Mouse (Mus musculus) CD4-positive helper T cell, adult 2 months (primary cell): ENCODE measurements around the gene Wars2.

Experiments
- DNase-seq: peaks from one replicate; pipeline ENCODE4 v3.0.0-alpha.2; 2012; ENCODE audit warnings: low read depth, missing footprints, low spot score

The Wars2 gene

GRCm38 (mm10) chr3:99140940-99141854 lies at the start of gene Wars2:
TSS of gene Wars2 (plus strand) at chr3:99141068.
- peak; percentile 95 for DNase-seq

DNA sequence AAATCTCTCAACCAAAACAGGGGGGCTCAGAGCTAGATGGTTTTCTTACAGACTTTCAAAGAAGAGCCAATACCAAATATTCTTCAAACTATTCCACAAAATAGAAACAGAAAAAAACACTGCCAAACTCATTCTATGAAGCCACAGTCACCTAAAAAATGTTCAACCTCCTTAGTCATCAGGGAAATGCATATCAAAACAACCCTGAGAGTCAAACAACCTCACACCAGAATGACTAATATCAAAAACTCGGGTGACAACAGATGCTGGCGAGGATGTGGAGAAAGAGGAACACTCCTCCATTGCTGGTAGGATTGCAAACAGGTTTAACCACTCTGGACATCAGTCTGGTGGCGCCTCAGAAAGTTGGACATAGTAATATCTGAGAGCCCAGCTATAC lies 44.1 kb upstream of the Wars2 start:
- no peak for DNase-seq

- no peak for DNase-seq
These were observed 30.3 kb upstream of the Wars2 start for GRCm38 (mm10) chr3:99110353-99111213.

DNA sequence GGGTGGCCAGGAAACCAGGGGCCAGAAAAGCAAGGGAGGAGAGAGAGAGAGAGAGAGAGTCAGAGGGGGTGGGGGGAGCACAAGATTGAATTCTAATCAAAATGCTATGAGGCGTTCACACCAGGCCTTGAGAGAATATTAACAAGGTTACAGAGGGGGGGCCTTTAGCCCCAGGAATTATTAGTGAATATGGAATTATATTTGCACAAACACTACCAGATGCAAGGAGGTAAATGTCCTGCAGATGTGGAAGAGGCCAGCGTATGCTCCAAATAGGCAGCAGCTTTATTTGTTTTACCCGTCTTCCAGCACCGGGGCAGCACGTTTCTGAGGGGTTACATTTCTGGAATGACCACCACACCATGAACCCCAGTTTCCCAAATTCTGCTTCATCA lies 29.7 kb upstream of the Wars2 start:
- DNase-seq: no peak

DNA sequence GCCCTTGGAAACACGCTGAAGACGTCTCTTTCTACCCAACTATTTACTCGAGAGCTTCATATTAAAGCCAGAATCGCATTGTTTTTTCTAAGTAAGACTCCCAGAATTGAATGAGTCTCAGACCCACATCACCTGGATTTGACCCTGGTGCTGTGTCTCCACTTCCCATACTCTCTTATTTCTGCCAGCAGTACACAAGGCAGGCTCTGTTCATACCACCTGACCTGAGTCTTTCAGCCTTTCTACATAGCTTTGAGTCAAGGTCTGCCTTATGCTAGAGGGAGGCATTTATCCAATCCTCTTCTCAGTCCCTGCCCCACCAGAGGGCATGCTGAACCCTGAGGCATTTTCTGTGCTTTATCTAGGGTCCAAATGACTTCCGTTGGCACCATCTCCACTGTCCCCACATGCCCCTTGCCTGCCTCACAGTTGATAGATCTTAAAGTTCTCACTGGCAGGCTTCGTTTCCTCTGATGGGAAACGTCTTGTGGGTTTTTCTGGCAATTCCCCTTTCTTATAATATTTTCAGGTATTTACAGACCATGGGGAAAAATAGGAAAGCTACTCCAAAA lies 27.5 kb upstream of the Wars2 start:
- no peak for DNase-seq

GRCm38 (mm10) chr3:99120942-99121341 lies 19.9 kb upstream of the Wars2 start:
- DNase-seq: no peak

DNA sequence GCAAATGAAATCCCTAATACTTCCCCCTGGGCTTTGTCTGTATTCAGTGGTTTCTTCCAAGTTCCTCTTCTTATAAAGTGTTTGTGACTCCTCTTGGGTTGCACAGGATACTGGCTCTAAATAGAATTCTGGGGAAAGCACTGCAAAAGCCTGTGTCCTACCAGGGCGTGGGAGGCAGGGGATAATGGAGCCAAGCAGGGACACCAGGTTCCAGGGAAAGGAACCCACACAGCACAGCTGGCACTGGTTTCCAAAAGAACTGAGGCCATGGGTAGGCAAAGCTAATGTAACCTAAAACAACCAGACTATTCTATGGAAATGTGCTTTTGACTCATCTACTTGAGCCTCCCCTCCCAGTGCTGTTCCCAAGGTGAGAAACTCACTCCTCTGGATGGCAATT lies 10.3 kb upstream of the Wars2 start:
- DNase-seq: no peak

GRCm38 (mm10) chr3:99131973-99132372 lies 8.9 kb upstream of the Wars2 start:
- no peak for DNase-seq

DNA sequence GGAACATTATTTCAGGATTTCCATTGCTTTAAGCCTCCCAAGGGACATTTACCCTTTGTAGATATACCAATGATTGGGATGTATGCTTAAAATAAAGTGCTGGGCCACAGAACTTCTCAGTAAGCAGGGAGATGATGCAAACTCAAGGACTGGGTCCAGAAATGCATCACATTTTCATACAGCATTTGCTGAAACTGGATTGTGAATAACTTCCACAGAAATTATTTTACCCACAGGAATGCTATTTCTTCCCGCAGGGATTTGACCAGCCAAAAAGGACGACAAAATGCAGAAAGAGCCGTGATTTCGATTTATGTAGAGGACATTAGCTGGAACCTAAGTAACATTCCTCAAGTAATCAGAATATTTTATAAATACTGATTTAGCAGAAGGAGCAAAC lies 7.0 kb upstream of the Wars2 start:
- no peak for DNase-seq

- DNase-seq: no peak
These were observed 7.0 kb downstream of the Wars2 start for GRCm38 (mm10) chr3:99147886-99148285.

GRCm38 (mm10) chr3:99149035-99149434 lies 8.2 kb downstream of the Wars2 start:
- no peak for DNase-seq

DNA sequence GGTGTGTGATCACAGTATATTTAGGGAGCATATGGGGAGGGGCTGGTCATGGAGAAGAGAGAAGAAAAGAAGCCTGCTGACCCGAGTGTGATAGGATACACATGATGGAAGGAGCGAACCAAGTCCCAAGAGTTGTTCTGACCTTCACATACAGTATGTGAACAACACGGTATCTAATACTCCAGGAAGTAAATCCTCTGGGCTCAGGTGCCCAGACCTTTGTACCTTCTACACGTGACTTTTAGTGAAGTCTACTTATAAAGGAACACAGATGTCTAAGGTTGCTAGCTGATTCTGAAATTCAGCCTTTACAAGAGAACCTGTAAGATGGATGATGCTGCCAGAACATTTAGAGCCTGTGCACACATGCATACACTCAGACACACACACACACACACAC lies 15.4 kb downstream of the Wars2 start:
- no peak for DNase-seq

DNA sequence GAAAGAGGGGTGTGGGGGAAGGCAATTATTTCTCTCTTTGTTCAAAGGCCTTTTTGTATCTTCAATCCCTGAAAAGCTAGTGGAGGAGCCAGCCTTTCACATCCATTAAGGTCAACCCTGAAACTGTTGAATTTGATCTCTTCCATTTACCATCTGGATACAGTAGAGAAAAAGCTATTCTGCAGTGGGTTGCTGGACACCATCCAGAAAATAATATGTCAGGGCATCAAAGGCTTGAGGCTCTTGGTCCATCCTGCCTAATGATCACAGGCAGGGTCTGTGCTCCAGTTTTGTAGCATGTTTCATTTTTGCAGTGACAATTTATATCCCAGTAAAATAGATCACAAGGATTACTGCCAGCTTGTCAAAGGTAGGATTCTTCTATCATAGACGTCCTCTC lies 16.1 kb downstream of the Wars2 start:
- DNase-seq: no peak

- no peak for DNase-seq
These were observed 16.7 kb downstream of the Wars2 start for GRCm38 (mm10) chr3:99157451-99158015.

- DNase-seq: no peak
These were observed 19.1 kb downstream of the Wars2 start for GRCm38 (mm10) chr3:99160016-99160415.

DNA sequence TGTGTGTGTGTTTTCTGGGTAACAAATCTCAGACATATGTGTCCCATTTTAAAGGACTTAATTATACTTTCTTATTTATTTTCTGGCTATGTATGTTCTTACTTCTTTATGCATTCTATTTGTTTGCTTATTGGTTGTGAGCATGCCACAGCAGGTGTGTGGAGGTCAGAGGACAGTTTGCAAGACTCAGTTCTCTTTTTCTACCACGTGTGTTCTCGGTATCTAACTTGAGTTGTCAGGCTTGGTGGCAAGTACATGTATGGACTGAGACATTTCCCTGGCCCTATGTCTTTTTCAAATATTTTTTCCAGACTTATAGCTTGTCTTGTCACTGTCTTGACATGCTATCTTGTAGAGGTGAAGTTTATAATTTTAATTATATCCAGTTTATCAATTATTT lies 21.3 kb downstream of the Wars2 start:
- DNase-seq: no peak

DNA sequence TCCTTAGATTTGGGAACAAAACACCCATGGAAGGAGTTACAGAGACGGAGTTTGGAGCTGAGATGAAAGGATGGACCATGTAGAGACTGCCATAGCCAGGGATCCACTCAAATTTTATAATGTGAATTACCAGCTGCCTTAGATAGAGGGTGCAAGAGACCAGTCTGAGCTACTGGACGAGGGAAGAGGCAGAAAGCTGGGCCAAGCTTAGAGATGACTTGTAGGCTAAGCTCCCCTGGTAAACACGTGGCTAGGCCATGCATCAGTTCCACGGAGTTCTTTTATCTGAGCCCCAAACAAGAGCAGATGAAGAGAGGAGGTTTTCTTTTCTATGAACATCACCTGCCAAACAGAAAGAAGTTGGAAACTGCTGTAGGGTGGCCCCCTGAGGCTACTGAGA lies 26.9 kb downstream of the Wars2 start:
- no peak for DNase-seq

- no peak for DNase-seq
These were observed 32.3 kb downstream of the Wars2 start for GRCm38 (mm10) chr3:99173178-99173577.

DNA sequence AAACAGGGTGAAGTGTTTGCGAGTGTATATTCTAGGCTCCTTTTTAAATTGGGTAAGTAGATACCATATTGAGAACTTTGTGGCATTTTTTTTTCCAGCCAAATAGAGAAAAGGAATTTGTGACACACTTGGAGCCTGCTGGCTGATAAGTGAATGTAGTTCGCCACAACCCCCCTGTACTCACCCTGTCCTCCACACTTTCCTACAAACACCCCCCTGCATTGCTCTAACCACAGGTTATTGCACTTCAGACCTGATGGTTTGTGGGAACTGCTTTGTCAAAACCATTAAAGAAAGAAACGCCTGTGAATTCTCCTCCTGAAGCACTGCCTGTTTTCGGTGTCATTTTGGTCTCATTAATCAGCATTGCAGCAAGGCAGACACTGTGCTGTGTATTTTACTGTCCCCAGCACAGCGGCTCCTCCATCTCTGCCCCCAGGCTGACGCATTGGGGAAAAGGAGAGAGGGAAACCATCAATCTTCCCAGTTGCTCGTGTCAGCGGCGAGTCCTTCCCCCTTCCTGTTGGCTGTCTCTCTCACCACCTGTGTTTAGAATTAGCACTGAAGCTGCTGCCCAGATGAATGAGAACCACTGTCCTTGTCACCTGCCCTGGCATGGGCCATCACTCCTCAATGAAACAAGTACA lies 33.9 kb downstream of the Wars2 start:
- no peak for DNase-seq

DNA sequence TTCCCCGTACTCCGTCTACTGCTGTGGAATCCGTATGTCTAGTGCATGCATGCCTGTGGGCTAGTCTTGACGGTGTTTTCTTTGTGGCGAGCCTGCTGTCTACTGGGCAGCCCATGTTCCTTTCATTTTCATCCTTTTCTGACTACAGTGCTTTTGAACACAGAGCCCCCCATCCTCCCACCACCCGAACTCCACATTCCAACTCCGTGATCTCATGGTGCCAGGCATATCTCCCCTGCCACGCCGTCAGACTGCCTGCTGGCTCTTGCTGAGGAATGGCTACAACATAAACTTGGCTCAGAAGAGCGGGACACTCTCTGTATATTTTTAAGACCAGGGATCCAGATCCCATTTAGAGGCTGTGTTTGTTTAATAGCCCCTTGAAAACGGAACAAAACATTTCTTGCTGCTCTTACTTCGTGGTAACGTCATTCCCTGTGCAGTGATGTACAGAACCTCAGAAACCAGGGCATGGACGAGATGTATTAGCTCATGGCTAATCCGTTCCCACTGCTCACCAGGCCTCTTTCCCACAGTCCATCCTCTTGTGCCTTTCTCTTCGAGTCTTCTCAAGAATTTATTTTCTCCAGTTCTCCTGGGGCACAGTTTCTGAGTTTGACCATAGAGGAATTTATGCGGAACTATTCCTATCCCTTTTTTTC lies 42.6 kb downstream of the Wars2 start:
- DNase-seq: no peak

- DNase-seq: no peak
These were observed 43.5 kb downstream of the Wars2 start for GRCm38 (mm10) chr3:99184373-99184772.
